Mouse (Mus musculus) forebrain, embryonic 13.5 days (tissue): ENCODE measurements around the gene Zfp827. TPM values are rescaled to one million over a fixed set of nuclear protein-coding genes. Genes with fewer than 3 reads are reported as not detected.
A peak's percentile ranks its signal among the peaks of the same experiment; 100 is the strongest.

Experiments
- ATAC-seq: fragments of 200-750 bp; cut with Nextera tagmentation; 2 replicates; pipeline ENCODE4 v1.8.0; 2017
- H3K27ac ChIP-seq: fragments of 300-500 bp; sonication (generic); 2 replicates; pipeline ENCODE4 v1.5.1; 2015; ENCODE audit warnings: inconsistent platforms, mild to moderate bottlenecking, moderate library complexity
- H3K27me3 ChIP-seq: fragments of 300-500 bp; sonication (generic); 2 replicates; pipeline ENCODE4 v1.6.1; 2015; ENCODE audit warnings: mild to moderate bottlenecking, inconsistent platforms
- H3K36me3 ChIP-seq: fragments of 300-500 bp; sonication (generic); 2 replicates; pipeline ENCODE4 v1.6.1; 2015; ENCODE audit warnings: mild to moderate bottlenecking, inconsistent platforms; ENCODE audit not compliant: poor library complexity, severe bottlenecking
- H3K4me1 ChIP-seq: fragments of 300-500 bp; sonication (generic); 2 replicates; pipeline ENCODE4 v1.6.1; 2015; ENCODE audit warnings: inconsistent platforms
- H3K4me2 ChIP-seq: fragments of 300-500 bp; sonication (generic); 2 replicates; pipeline ENCODE4 v1.6.1; 2015; ENCODE audit warnings: inconsistent platforms, mild to moderate bottlenecking, moderate library complexity
- H3K4me3 ChIP-seq: fragments of 300-500 bp; sonication (generic); 2 replicates; pipeline ENCODE4 v1.5.1; 2015; ENCODE audit warnings: mild to moderate bottlenecking, inconsistent platforms
- H3K9ac ChIP-seq: fragments of 300-500 bp; sonication (generic); 2 replicates; pipeline ENCODE4 v1.6.1; 2015; ENCODE audit warnings: mild to moderate bottlenecking, inconsistent platforms
- H3K9me3 ChIP-seq: fragments of 300-500 bp; sonication (generic); replicated peaks from 2 replicates; pipeline ENCODE4 v1.6.1; 2016; ENCODE audit warnings: inconsistent platforms
- WGBS: fragments of 180-500 bp; shearing (Covaris S2); methylation state at CpG from one replicate; pipeline ENCODE4 v1.1.7; 2015; 5-methylcytosine and 5-hydroxymethylcytosine counted together
- polyA plus RNA-seq: library from polyadenylated mRNA; unstranded; fragments of >200 nt; fragmentation: Nextera tagmentation; extraction: Ambion mirVana; gene quantifications from 2 replicates; pipeline ENCODE4 v1.2.1, GENCODE M21; 2015

Zfp827 gene
- polyA plus RNA-seq, 1 experiment from 2014 or later: 10.2 TPM

DNA sequence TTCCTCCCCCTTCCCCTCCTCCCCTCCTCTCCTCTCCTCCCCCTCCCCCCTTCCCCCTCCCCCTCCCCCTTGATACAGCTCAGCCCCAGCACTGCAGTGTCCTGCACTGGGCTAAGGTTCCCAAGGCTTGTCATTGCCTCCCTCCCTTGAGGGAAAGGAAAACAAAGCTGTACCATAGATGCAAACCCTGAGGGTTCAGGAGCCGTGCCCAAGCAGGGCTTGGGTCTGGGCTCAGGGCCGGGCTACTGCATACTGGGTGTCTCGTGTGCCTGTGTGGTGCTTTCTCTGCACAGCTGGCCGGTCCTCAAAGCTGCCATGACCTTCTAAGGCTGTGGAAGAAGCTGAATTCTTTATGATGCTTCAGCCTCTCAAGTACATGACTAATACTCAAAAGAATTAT, 145.4 kb downstream of the Zfp827 start:
- H3K4me3 ChIP-seq: no peak overlapping the region
- no peak overlapping the region for H3K27ac ChIP-seq
- H3K4me1 ChIP-seq: peaks cover 13% of the 10 kb centered on the region
- no peak overlapping the region for H3K4me2 ChIP-seq
- H3K9me3 ChIP-seq: no peaks in the 10 kb centered on the region
- no peaks in the 10 kb centered on the region for H3K27me3 ChIP-seq
- peak; percentile 50 for ATAC-seq
- WGBS: 83% methylated on average over 4 of the region's 4 CpGs
- peaks cover 15% of the 10 kb centered on the region for H3K36me3 ChIP-seq
- no peak overlapping the region for H3K9ac ChIP-seq

DNA sequence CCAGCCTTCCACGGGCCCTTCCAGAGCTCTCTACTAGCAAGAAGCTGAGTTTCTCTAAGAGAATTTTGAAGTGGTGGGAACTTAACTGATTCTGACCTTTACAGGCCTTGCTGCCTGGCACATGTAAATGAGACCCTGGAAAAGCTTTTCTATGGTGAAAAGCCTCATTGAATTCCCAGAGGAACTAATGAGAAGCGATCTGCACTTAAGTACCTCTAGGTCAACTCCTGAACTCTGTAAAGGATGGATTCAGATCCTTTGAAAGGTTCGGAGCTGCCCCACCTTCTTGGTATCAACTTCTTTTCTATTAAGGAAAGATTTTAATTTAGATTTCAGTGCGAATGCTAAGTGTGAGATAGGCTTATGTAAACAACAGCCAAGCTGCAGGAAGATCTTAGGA, 147.8 kb downstream of the Zfp827 start:
- Histone ChIP-seq H3K27ac (no peak overlapping the region), H3K4me3 (no peak overlapping the region), H3K4me1 (peaks cover 13% of the 10 kb centered on the region), H3K4me2 (no peak overlapping the region), H3K9ac (no peak overlapping the region; the same call in 1 of the 2 replicates), H3K27me3 (no peaks in the 10 kb centered on the region), H3K36me3 (peaks cover 39% of the 10 kb centered on the region), H3K9me3 (no peaks in the 10 kb centered on the region)
- 52% methylated on average over 4 of the region's 4 CpGs for WGBS
- ATAC-seq: no peak

DNA sequence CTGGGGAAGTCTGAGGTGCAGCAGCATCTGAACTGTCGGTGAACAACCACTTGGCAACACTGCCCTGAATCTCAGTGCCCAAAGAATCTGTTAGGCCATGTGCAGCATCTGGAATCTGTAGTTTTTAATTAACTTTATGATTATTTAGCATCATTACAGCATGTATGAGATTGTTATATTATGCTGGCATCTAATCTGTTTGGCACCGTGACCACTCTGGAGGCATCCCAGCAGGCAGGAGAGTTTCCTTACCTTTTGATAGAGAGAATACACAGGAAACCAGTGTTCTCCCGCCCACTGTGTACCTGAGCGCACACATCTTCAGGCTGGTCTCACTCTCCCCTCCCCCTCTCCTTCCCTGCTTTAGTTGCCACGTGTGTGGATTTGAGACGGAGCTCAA, 151.4 kb downstream of the Zfp827 start:
- H3K9me3 ChIP-seq: no peaks in the 10 kb centered on the region
- peaks cover 8% of the 10 kb centered on the region; the same call in 1 of the 2 replicates for H3K4me1 ChIP-seq
- 91% methylated on average over 6 of the region's 6 CpGs for WGBS
- H3K4me2 ChIP-seq: no peak overlapping the region
- H3K9ac ChIP-seq: no peak overlapping the region
- H3K27ac ChIP-seq: no peak overlapping the region
- peaks cover 71% of the 10 kb centered on the region for H3K36me3 ChIP-seq
- no peak for ATAC-seq
- H3K27me3 ChIP-seq: no peaks in the 10 kb centered on the region
- no peak overlapping the region for H3K4me3 ChIP-seq

DNA sequence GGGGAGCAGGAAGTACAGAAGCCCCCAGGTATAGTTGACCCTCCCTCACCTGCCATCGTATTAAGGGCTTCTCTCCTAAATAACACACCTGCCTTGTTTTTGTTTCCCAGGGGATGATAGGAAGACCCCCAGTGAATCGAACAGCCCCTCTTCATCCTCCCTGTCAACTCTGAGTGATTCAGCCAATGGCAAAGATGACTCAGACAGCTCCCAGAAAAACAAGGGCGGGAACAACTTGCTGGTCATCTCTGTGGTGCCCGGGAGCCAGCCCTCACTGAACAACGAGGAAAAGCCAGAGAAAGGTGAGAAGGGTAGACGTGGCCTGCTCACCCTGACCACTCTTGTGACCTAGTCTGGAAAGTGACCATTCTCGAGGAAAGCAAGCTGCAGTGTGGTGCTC, 157.3 kb downstream of the Zfp827 start:
- Histone ChIP-seq H3K4me1 (no peaks in the 10 kb centered on the region), H3K9me3 (no peaks in the 10 kb centered on the region), H3K4me3 (no peak overlapping the region), H3K36me3 (peaks cover 91% of the 10 kb centered on the region), H3K27me3 (no peaks in the 10 kb centered on the region), H3K4me2 (no peak overlapping the region), H3K9ac (no peak overlapping the region), H3K27ac (no peak overlapping the region)
- WGBS: 90% methylated on average over 7 of the region's 7 CpGs
- ATAC-seq: no peak

DNA sequence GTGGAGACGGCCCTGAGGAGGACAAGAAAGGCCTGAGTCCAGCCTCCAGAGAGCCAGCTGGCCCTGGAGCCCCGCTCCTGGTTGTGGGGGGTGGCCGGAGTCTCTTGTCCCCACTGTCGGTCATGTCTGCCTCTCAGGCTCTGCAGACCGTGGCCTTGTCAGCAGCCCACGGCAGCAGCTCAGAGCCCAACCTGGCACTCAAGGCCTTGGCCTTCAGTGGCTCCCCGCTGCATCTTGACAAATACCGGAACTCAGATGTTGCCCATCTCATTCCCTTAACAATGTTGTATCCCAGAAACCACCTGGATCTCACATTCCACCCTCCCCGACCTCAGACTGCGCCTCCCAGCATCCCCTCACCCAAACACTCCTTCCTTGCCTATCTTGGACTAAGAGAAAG, 161.8 kb downstream of the Zfp827 start:
- H3K4me3 ChIP-seq: no peak overlapping the region
- no peak overlapping the region for H3K27ac ChIP-seq
- H3K4me1 ChIP-seq: no peaks in the 10 kb centered on the region
- no peak overlapping the region for H3K9ac ChIP-seq
- H3K36me3 ChIP-seq: peaks cover 74% of the 10 kb centered on the region
- H3K27me3 ChIP-seq: no peaks in the 10 kb centered on the region
- no peak for ATAC-seq
- 92% methylated on average over 10 of the region's 10 CpGs for WGBS
- no peaks in the 10 kb centered on the region for H3K9me3 ChIP-seq
- H3K4me2 ChIP-seq: no peak overlapping the region

DNA sequence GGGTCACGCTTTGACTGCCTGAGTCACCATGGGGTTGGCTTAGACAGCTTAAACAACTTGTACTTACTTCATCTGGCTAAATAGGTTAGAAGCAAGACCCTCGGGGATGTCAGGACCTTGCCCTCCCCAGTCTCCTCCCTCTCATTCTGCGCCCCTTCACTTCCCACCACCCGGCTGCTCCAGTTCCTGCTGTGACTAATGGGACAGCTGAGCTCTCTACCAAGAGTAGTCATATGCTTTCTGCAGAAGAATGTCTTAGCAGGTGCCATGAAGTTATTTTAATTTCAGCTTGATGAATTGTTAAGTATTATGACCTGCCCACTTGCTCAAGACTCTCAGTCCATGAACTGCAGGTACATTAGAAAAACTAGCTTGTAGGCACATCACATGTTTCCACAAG, 168.2 kb downstream of the Zfp827 start:
- Histone ChIP-seq H3K36me3 (peaks cover 14% of the 10 kb centered on the region), H3K4me3 (no peak overlapping the region), H3K9me3 (no peaks in the 10 kb centered on the region), H3K9ac (no peak overlapping the region), H3K4me2 (no peak overlapping the region), H3K4me1 (no peaks in the 10 kb centered on the region), H3K27me3 (no peaks in the 10 kb centered on the region), H3K27ac (no peak overlapping the region)
- WGBS: 88% methylated on average over 4 of the region's 4 CpGs
- no peak for ATAC-seq

DNA sequence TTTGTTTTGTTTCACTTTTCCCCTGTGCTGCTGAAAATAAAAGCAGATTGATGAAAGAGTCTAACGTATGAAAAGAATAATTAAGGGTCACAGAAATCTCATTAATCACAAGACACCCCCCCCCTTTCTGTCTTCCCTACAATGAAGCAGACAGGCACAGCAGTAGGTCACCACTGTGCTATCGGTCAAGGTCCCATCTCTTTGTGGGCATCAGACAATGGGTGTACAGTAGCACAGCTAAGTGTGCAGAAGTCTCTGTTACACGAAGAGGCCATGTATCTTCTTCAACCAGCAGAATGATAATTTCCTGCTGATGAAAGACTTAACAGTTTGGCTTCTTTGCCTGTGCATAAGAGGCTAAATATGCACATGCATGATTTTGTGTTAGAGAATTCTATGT, 170.4 kb downstream of the Zfp827 start:
- no peak overlapping the region for H3K4me2 ChIP-seq
- no peaks in the 10 kb centered on the region for H3K27me3 ChIP-seq
- H3K4me3 ChIP-seq: no peak overlapping the region
- WGBS: 35% methylated on average over 3 of the region's 3 CpGs
- H3K27ac ChIP-seq: no peak overlapping the region
- 0 out of 2 replicates have a peak, but pooled peaks cover 3% of the 10 kb centered on the region for H3K36me3 ChIP-seq
- no peak for ATAC-seq
- H3K9ac ChIP-seq: no peak overlapping the region
- H3K4me1 ChIP-seq: no peaks in the 10 kb centered on the region
- no peaks in the 10 kb centered on the region for H3K9me3 ChIP-seq

DNA sequence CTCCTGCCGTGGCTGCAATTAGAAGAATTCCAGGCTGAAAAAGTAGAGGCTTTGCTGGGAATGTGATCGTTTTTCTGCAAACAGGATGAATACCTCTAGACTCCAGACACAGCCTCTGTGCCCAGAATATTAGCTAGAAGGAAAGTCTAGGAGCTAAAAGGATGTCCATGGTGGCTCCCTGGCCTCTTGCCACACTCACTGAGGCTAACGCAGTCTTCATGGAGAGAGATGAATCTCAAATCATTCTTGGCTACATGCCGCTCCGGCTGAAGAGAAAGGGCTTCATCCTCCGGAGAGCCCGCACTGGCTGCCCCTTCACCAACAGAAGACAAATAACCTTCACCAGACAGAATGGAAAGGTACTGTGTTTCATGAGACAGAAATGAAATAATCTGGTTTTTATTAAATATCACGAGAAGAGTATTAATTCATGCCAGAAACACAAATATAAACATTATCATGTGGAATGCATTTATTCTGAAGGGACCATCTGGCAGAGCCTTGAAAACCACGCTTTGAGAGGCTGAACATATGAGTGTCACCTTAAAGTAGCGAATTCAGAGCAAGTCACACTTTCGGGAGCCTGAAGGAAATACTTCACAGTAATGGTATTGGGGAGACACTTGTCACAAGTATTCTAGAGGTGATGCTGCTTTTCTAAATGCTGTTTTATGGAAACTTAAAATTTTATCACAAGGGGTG, 173.4 kb downstream of the Zfp827 start:
- no peaks in the 10 kb centered on the region for H3K27me3 ChIP-seq
- H3K9me3 ChIP-seq: no peaks in the 10 kb centered on the region
- H3K4me3 ChIP-seq: no peak overlapping the region
- H3K36me3 ChIP-seq: no peaks in the 10 kb centered on the region
- H3K9ac ChIP-seq: no peak overlapping the region
- H3K4me2 ChIP-seq: no peak overlapping the region
- H3K27ac ChIP-seq: no peak overlapping the region
- 70% methylated on average over 11 of the region's 11 CpGs for WGBS
- peak; percentile 52; the same call in 1 of the 2 replicates for ATAC-seq
- H3K4me1 ChIP-seq: no peaks in the 10 kb centered on the region

DNA sequence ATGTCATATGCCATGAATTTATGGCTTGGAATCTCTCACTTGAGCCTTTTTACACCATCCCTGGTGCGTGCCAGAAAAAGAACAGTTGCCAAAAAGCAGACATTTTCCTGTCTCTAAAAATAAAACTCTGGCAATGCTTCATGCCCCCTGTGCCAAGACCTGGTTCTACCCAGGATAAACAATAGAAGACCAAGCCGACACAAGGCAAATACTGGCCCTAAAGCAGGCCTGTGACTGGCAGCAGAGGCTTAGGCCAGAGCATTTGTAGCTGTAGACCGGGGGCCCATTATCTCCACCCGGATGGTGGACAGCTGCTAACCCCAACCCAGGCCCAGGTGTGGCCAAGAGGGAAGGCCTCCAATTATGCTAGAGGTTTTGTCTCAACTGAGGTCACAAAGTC, 178.7 kb downstream of the Zfp827 start:
- no peak; the same call in 1 of the 2 replicates for ATAC-seq
- Histone ChIP-seq H3K27me3 (no peaks in the 10 kb centered on the region), H3K27ac (no peak overlapping the region), H3K9me3 (no peaks in the 10 kb centered on the region), H3K36me3 (no peaks in the 10 kb centered on the region), H3K9ac (no peak overlapping the region), H3K4me2 (no peak overlapping the region), H3K4me3 (no peak overlapping the region), H3K4me1 (peaks cover 28% of the 10 kb centered on the region)
- 73% methylated on average over 4 of the region's 4 CpGs for WGBS

DNA sequence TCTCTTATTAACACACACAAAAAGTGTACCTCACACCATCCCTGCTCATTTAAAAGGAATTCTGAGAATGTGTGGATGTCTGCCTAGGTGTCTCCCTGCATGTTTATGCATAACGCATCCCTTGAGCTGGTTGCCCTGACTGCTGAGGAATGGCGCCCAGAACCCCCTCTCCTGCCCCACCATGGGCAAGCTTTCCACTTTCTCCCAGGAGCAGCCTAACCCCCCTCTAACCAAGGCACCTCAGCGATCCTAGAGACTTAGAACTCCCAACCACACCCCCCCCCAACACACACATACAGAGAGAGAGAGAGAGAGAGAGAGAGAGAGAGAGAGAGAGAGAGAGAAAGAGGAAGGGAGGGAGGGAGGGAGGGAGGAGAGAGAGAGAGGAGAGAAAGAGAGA, 179.9 kb downstream of the Zfp827 start:
- Histone ChIP-seq H3K4me2 (no peak overlapping the region), H3K4me3 (no peak overlapping the region), H3K4me1 (peaks cover 28% of the 10 kb centered on the region), H3K27ac (no peak overlapping the region), H3K27me3 (no peaks in the 10 kb centered on the region), H3K9ac (no peak overlapping the region), H3K36me3 (no peaks in the 10 kb centered on the region), H3K9me3 (no peaks in the 10 kb centered on the region)
- ATAC-seq: no peak; the same call in 1 of the 2 replicates
- WGBS: 41% methylated on average over 3 of the region's 3 CpGs

DNA sequence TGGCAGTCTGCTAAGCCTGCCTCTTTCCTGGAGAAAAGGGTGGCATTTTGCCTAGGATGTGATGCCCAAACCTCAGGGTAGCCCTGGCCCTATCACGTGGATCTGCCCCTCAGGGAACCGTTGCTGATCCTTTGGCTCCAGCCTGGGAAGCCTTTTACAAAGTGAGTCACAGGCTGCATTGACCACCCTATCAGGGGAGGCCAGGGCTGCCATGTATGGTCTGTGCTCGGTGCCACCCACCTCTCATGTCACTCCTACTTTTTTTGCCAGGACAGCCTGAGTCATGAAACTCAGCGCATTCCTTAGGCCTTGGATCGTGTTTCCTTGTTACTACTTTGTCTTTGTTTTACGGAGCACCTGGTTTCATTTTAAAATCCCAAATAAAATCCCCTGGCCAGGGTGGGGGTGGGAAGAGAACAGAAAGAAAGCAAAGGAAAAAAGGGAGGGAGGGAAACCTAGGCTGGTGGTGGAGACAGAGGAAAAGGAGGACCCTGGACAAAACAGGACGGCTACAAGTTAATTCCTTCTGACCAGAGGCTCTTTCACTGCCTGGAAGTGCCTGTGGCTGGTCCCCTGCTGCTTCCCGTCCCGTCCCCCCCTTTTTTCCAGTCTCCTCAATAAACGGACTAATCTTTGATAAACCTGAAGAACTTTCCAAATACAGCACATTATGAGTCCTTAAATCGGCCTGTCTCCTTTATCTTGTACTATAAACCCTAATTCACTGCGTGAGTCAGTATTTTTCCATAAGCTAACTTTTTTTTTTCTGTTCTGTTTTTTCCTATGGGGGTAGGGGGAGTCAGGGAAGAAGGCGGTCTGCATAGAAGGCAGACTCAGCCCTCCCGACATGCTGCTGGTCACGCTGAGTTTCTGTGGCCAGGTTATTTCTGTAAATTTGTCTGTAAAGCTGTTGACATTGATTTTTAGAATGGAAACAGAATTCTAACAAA, 180.7 kb downstream of the Zfp827 start:
- ATAC-seq: peak; percentile 75
- WGBS: 10% methylated on average over 15 of the region's 15 CpGs
- Histone ChIP-seq H3K9me3 (no peaks in the 10 kb centered on the region), H3K27ac (peak overlapping the region; percentile 14; the same call in 1 of the 2 replicates), H3K9ac (peak overlapping the region; percentile 66; the same call in 1 of the 2 replicates), H3K36me3 (no peaks in the 10 kb centered on the region), H3K4me3 (no peak overlapping the region), H3K27me3 (no peaks in the 10 kb centered on the region), H3K4me2 (peak overlapping the region; percentile 64), H3K4me1 (peaks cover 28% of the 10 kb centered on the region)

DNA sequence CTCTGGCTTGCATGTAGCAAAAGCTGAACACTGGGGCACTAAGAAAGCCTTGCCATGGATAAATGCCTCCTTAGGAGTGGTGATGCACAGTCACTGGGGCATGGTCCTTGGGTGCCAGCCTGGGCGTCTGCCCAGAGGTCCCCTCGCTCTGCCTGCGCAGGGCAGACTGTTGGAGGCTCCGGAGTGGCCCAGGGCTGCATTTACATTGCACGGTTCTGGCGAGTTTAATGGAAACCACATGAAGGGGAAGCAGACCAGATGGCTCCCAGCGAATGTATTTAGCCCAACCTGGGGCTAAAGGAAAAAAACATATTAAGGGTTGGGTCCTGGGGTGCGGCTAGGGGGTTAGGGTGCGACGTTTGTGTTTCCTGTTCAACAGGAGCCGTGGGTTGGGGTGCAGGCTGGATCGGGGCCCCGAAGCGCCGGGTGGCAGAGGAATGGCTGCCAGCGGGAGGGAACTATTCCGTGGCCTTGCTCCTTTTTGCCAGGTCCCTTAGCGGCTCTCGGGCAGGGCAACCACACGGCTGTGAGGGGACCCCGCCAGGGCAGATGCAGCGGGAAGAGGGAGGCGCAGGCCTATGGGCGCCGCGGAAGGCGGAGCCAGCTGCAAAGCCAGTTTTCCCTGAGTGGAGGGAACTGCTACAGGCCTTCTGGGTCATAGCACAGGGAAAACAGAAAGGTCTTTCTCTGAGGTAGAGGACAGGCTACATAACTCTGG, 181.6 kb downstream of the Zfp827 start:
- peak overlapping the region; percentile 38 for H3K4me3 ChIP-seq
- H3K27ac ChIP-seq: no peak overlapping the region; the same call in 1 of the 2 replicates
- H3K4me1 ChIP-seq: peaks cover 28% of the 10 kb centered on the region
- H3K36me3 ChIP-seq: no peaks in the 10 kb centered on the region
- H3K27me3 ChIP-seq: no peaks in the 10 kb centered on the region
- H3K4me2 ChIP-seq: peak overlapping the region; percentile 64
- WGBS: 6% methylated on average over 27 of the region's 27 CpGs
- H3K9me3 ChIP-seq: no peaks in the 10 kb centered on the region
- ATAC-seq: peak; percentile 78
- peak overlapping the region; percentile 66 for H3K9ac ChIP-seq
